Mouse (Mus musculus): Measurements from ENCODE around the gene Ccdc36. TPM values are rescaled to one million over a fixed set of nuclear protein-coding genes. Genes with fewer than 3 reads are reported as not detected.
A peak's percentile ranks its signal among the peaks of the same experiment; 100 is the strongest.

Gene Ccdc36
- polyA plus RNA-seq, 1 experiment from 2014 or later: 0.45 TPM

- Histone ChIP-seq H3K4me1 (ENCODE audit: control insufficient read depth, insufficient read depth, low read length) (peaks cover 32% of the 10 kb centered on the region), H3K4me2 (ENCODE audit: low read depth, low read length) (peak overlapping the region; percentile 98), H3K27ac (ENCODE audit: low read length) (peak overlapping the region; percentile 90), H3K27me3 (ENCODE audit: control insufficient read depth, insufficient read depth, low read length) (no peaks in the 10 kb centered on the region), H3K9me3 (replicated peaks; ENCODE audit: control insufficient read depth, low read length) (no peaks in the 10 kb centered on the region), H3K4me3 (ENCODE audit: low read length) (peak overlapping the region; percentile 73), H3K9ac (ENCODE audit: low read length) (peak overlapping the region; percentile 82), H3K36me3 (ENCODE audit: control insufficient read depth, insufficient read depth) (peaks cover 7% of the 10 kb centered on the region; the same call in 1 of the 2 replicates)
- no peak for ATAC-seq (replicated peaks; ENCODE audit: extremely low read depth, insufficient read depth, low FRiP score)
- 42% methylated on average over 6 of the region's 6 CpGs for whole genome bisulfite sequencing
Measured at GRCm38 (mm10) chr9:108451519-108452160, 23.4 kb upstream of the Ccdc36 start.

- Histone ChIP-seq H3K36me3 (ENCODE audit: control insufficient read depth, insufficient read depth) (peaks cover 7% of the 10 kb centered on the region; the same call in 1 of the 2 replicates), H3K27ac (ENCODE audit: low read length) (peak overlapping the region; percentile 90), H3K4me3 (ENCODE audit: low read length) (peak overlapping the region; percentile 73), H3K27me3 (ENCODE audit: control insufficient read depth, insufficient read depth, low read length) (no peaks in the 10 kb centered on the region), H3K4me2 (ENCODE audit: low read depth, low read length) (peak overlapping the region; percentile 98), H3K4me1 (ENCODE audit: control insufficient read depth, insufficient read depth, low read length) (peaks cover 32% of the 10 kb centered on the region), H3K9me3 (replicated peaks; ENCODE audit: control insufficient read depth, low read length) (no peaks in the 10 kb centered on the region), H3K9ac (ENCODE audit: low read length) (peak overlapping the region; percentile 82)
- 59% methylated on average over 6 of the region's 6 CpGs for WGBS
- ATAC-seq (replicated peaks; ENCODE audit: extremely low read depth, insufficient read depth, low FRiP score): no peak
Measured at GRCm38 (mm10) chr9:108451170-108451493, 22.8 kb upstream of the Ccdc36 start.

- Histone ChIP-seq H3K27me3 (ENCODE audit: control insufficient read depth, insufficient read depth, low read length) (no peaks in the 10 kb centered on the region), H3K9ac (ENCODE audit: low read length) (peak overlapping the region; percentile 82), H3K9me3 (replicated peaks; ENCODE audit: control insufficient read depth, low read length) (no peaks in the 10 kb centered on the region), H3K4me3 (ENCODE audit: low read length) (peak overlapping the region; percentile 73), H3K4me2 (ENCODE audit: low read depth, low read length) (peak overlapping the region; percentile 98), H3K27ac (ENCODE audit: low read length) (peak overlapping the region; percentile 90), H3K4me1 (ENCODE audit: control insufficient read depth, insufficient read depth, low read length) (peaks cover 32% of the 10 kb centered on the region), H3K36me3 (ENCODE audit: control insufficient read depth, insufficient read depth) (peaks cover 7% of the 10 kb centered on the region; the same call in 1 of the 2 replicates)
- peak; percentile 84 for ATAC-seq (replicated peaks; ENCODE audit: extremely low read depth, insufficient read depth, low FRiP score)
- WGBS: 35% methylated on average over 21 of the region's 21 CpGs
Measured at GRCm38 (mm10) chr9:108450292-108451169, 22.2 kb upstream of the Ccdc36 start.

GRCm38 (mm10) chr9:108449860-108450259 is 21.6 kb upstream of the Ccdc36 start:
- H3K27ac ChIP-seq (ENCODE audit: low read length): peak overlapping the region; percentile 90
- H3K36me3 ChIP-seq (ENCODE audit: control insufficient read depth, insufficient read depth): peaks cover 7% of the 10 kb centered on the region; the same call in 1 of the 2 replicates
- peak; percentile 46 for ATAC-seq (replicated peaks; ENCODE audit: extremely low read depth, insufficient read depth, low FRiP score)
- H3K9me3 ChIP-seq (replicated peaks; ENCODE audit: control insufficient read depth, low read length): no peaks in the 10 kb centered on the region
- 39% methylated on average over 4 of the region's 4 CpGs for WGBS
- peak overlapping the region; percentile 20; the same call in 1 of the 2 replicates for H3K4me3 ChIP-seq (ENCODE audit: low read length)
- H3K27me3 ChIP-seq (ENCODE audit: control insufficient read depth, insufficient read depth, low read length): no peaks in the 10 kb centered on the region
- peaks cover 32% of the 10 kb centered on the region for H3K4me1 ChIP-seq (ENCODE audit: control insufficient read depth, insufficient read depth, low read length)
- peak overlapping the region; percentile 59 for H3K4me2 ChIP-seq (ENCODE audit: low read depth, low read length)
- H3K9ac ChIP-seq (ENCODE audit: low read length): peak overlapping the region; percentile 61

GRCm38 (mm10) chr9:108445125-108445524 is 16.8 kb upstream of the Ccdc36 start:
- WGBS: 59% methylated on average over 9 of the region's 9 CpGs
- Histone ChIP-seq H3K9ac (ENCODE audit: low read length) (no peak overlapping the region), H3K36me3 (ENCODE audit: control insufficient read depth, insufficient read depth) (peaks cover 7% of the 10 kb centered on the region; the same call in 1 of the 2 replicates), H3K4me2 (ENCODE audit: low read depth, low read length) (no peak overlapping the region), H3K4me3 (ENCODE audit: low read length) (no peak overlapping the region), H3K4me1 (ENCODE audit: control insufficient read depth, insufficient read depth, low read length) (peaks cover 36% of the 10 kb centered on the region), H3K9me3 (replicated peaks; ENCODE audit: control insufficient read depth, low read length) (no peaks in the 10 kb centered on the region), H3K27ac (ENCODE audit: low read length) (no peak overlapping the region), H3K27me3 (ENCODE audit: control insufficient read depth, insufficient read depth, low read length) (no peaks in the 10 kb centered on the region)
- no peak for ATAC-seq (replicated peaks; ENCODE audit: extremely low read depth, insufficient read depth, low FRiP score)

- H3K27me3 ChIP-seq (ENCODE audit: control insufficient read depth, insufficient read depth, low read length): no peaks in the 10 kb centered on the region
- peak overlapping the region; percentile 50 for H3K4me2 ChIP-seq (ENCODE audit: low read depth, low read length)
- H3K9ac ChIP-seq (ENCODE audit: low read length): peak overlapping the region; percentile 21; the same call in 1 of the 2 replicates
- no peaks in the 10 kb centered on the region for H3K9me3 ChIP-seq (replicated peaks; ENCODE audit: control insufficient read depth, low read length)
- WGBS: 43% methylated on average over 11 of the region's 11 CpGs
- 0 out of 2 replicates have a peak, but pooled peaks have one; percentile 63 for ATAC-seq (replicated peaks; ENCODE audit: extremely low read depth, insufficient read depth, low FRiP score)
- H3K4me1 ChIP-seq (ENCODE audit: control insufficient read depth, insufficient read depth, low read length): peaks cover 24% of the 10 kb centered on the region
- H3K27ac ChIP-seq (ENCODE audit: low read length): peak overlapping the region; percentile 74
- no peaks in the 10 kb centered on the region for H3K36me3 ChIP-seq (ENCODE audit: control insufficient read depth, insufficient read depth)
- H3K4me3 ChIP-seq (ENCODE audit: low read length): no peak overlapping the region
Measured at GRCm38 (mm10) chr9:108441236-108441919, 13.1 kb upstream of the Ccdc36 start.

GRCm38 (mm10) chr9:108440485-108440884 is 12.2 kb upstream of the Ccdc36 start:
- H3K9ac ChIP-seq (ENCODE audit: low read length): no peak overlapping the region
- peak overlapping the region; percentile 74 for H3K27ac ChIP-seq (ENCODE audit: low read length)
- no peak for ATAC-seq (replicated peaks; ENCODE audit: extremely low read depth, insufficient read depth, low FRiP score)
- H3K9me3 ChIP-seq (replicated peaks; ENCODE audit: control insufficient read depth, low read length): no peaks in the 10 kb centered on the region; the same call in 1 of the 2 replicates
- peaks cover 24% of the 10 kb centered on the region for H3K4me1 ChIP-seq (ENCODE audit: control insufficient read depth, insufficient read depth, low read length)
- H3K4me3 ChIP-seq (ENCODE audit: low read length): no peak overlapping the region
- no peaks in the 10 kb centered on the region for H3K36me3 ChIP-seq (ENCODE audit: control insufficient read depth, insufficient read depth)
- WGBS: 57% methylated on average over 5 of the region's 5 CpGs
- no peaks in the 10 kb centered on the region for H3K27me3 ChIP-seq (ENCODE audit: control insufficient read depth, insufficient read depth, low read length)
- H3K4me2 ChIP-seq (ENCODE audit: low read depth, low read length): no peak overlapping the region

GRCm38 (mm10) chr9:108439176-108439575 is 10.9 kb upstream of the Ccdc36 start:
- no peak overlapping the region for H3K4me3 ChIP-seq (ENCODE audit: low read length)
- no peak overlapping the region for H3K4me2 ChIP-seq (ENCODE audit: low read depth, low read length)
- 74% methylated on average over 6 of the region's 6 CpGs for WGBS
- H3K4me1 ChIP-seq (ENCODE audit: control insufficient read depth, insufficient read depth, low read length): peaks cover 24% of the 10 kb centered on the region
- no peak overlapping the region for H3K27ac ChIP-seq (ENCODE audit: low read length)
- H3K27me3 ChIP-seq (ENCODE audit: control insufficient read depth, insufficient read depth, low read length): no peaks in the 10 kb centered on the region
- H3K9me3 ChIP-seq (replicated peaks; ENCODE audit: control insufficient read depth, low read length): no peaks in the 10 kb centered on the region; the same call in 1 of the 2 replicates
- no peak for ATAC-seq (replicated peaks; ENCODE audit: extremely low read depth, insufficient read depth, low FRiP score)
- H3K9ac ChIP-seq (ENCODE audit: low read length): no peak overlapping the region
- no peaks in the 10 kb centered on the region for H3K36me3 ChIP-seq (ENCODE audit: control insufficient read depth, insufficient read depth)
